Mouse (Mus musculus) heart, embryonic 13.5 days (tissue): ENCODE measurements around the gene Plcl1. TPM values are rescaled to one million over a fixed set of nuclear protein-coding genes. Genes with fewer than 3 reads are reported as not detected.

Experiments
- ATAC-seq: fragments of 200-750 bp; cut with Nextera tagmentation; 2 replicates; pipeline ENCODE4 v1.8.0; 2017; ENCODE audit warnings: moderate TSS enrichment; ENCODE audit not compliant: insufficient number of reproducible peaks, low FRiP score, low TSS enrichment; ENCODE audit errors: extremely low read depth
- H3K27ac ChIP-seq: fragments of 300-500 bp; sonication (generic); replicated peaks from 2 replicates; pipeline ENCODE4 v1.5.1; 2015; ENCODE audit warnings: moderate library complexity, mild to moderate bottlenecking, inconsistent platforms
- H3K27me3 ChIP-seq: fragments of 300-500 bp; sonication (generic); replicated peaks from 2 replicates; pipeline ENCODE4 v1.6.1; 2015; ENCODE audit warnings: mild to moderate bottlenecking, inconsistent platforms
- H3K36me3 ChIP-seq: fragments of 300-500 bp; sonication (generic); 2 replicates; pipeline ENCODE4 v1.6.1; 2015; ENCODE audit warnings: mild to moderate bottlenecking, inconsistent platforms
- H3K4me1 ChIP-seq: fragments of 300-500 bp; sonication (generic); 2 replicates; pipeline ENCODE4 v1.6.1; 2015; ENCODE audit warnings: inconsistent platforms
- H3K4me2 ChIP-seq: fragments of 300-500 bp; sonication (generic); 2 replicates; pipeline ENCODE4 v1.6.1; 2015; ENCODE audit warnings: inconsistent platforms, mild to moderate bottlenecking, moderate library complexity
- H3K4me3 ChIP-seq: fragments of 300-500 bp; sonication (generic); 2 replicates; pipeline ENCODE4 v1.5.1; 2015; ENCODE audit warnings: moderate library complexity, mild to moderate bottlenecking, inconsistent platforms
- H3K9ac ChIP-seq: fragments of 300-500 bp; sonication (generic); 2 replicates; pipeline ENCODE4 v1.6.1; 2015; ENCODE audit warnings: inconsistent platforms, mild to moderate bottlenecking, moderate library complexity
- H3K9me3 ChIP-seq: fragments of 300-500 bp; sonication (generic); 2 replicates; pipeline ENCODE4 v1.6.1; 2016; ENCODE audit warnings: inconsistent platforms
- whole genome bisulfite sequencing: fragments of 180-500 bp; shearing (Covaris S2); methylation state at CpG from one replicate; pipeline ENCODE4 v1.1.7; 2015; ENCODE audit warnings: mixed read lengths; 5-methylcytosine and 5-hydroxymethylcytosine counted together
- polyA plus RNA-seq: library from polyadenylated mRNA; unstranded; fragments of >200 nt; fragmentation: Nextera tagmentation; extraction: Ambion mirVana; gene quantifications from 2 replicates; pipeline ENCODE4 v1.2.1, GENCODE M21; 2015

The Plcl1 gene
- polyA plus RNA-seq, 1 experiment from 2014 or later: 0.67 TPM

- Histone ChIP-seq H3K4me2 (no peak overlapping the region), H3K4me3 (no peak overlapping the region), H3K4me1 (peaks cover 7% of the 10 kb centered on the region), H3K9me3 (no peaks in the 10 kb centered on the region), H3K9ac (no peak overlapping the region), H3K27ac (no peak overlapping the region), H3K27me3 (no peaks in the 10 kb centered on the region), H3K36me3 (no peaks in the 10 kb centered on the region)
- no peak for ATAC-seq
- WGBS: 62% methylated on average over 6 of the region's 6 CpGs
Measured at GRCm38 (mm10) chr1:55612759-55613328, 207.1 kb downstream of the Plcl1 start.

- peaks cover 14% of the 10 kb centered on the region for H3K4me1 ChIP-seq
- no peak for ATAC-seq
- WGBS: 82% methylated on average over 2 of the region's 2 CpGs
Measured at GRCm38 (mm10) chr1:55617857-55618256, 212.1 kb downstream of the Plcl1 start.

GRCm38 (mm10) chr1:55618617-55619286 is 213.0 kb downstream of the Plcl1 start:
- no peaks in the 10 kb centered on the region for H3K9me3 ChIP-seq
- 35% methylated on average over 7 of the region's 7 CpGs for WGBS
- H3K27ac ChIP-seq: no peak overlapping the region
- no peak for ATAC-seq
- no peak overlapping the region for H3K4me3 ChIP-seq
- H3K9ac ChIP-seq: no peak overlapping the region
- H3K36me3 ChIP-seq: no peaks in the 10 kb centered on the region
- no peaks in the 10 kb centered on the region for H3K27me3 ChIP-seq
- no peak overlapping the region for H3K4me2 ChIP-seq
- peaks cover 11% of the 10 kb centered on the region for H3K4me1 ChIP-seq

More at GRCm38 (mm10) chr1:55617857-55618256, 212.1 kb downstream of the Plcl1 start:
- no peaks in the 10 kb centered on the region for H3K36me3 ChIP-seq
- H3K9me3 ChIP-seq: no peaks in the 10 kb centered on the region
- no peak overlapping the region for H3K27ac ChIP-seq
- no peak overlapping the region for H3K4me2 ChIP-seq
- H3K4me3 ChIP-seq: no peak overlapping the region
- H3K27me3 ChIP-seq: no peaks in the 10 kb centered on the region
- no peak overlapping the region for H3K9ac ChIP-seq

GRCm38 (mm10) chr1:55631496-55631895 is 225.8 kb downstream of the Plcl1 start:
- 32% methylated on average over 1 of the region's 1 CpGs for WGBS
- no peaks in the 10 kb centered on the region for H3K9me3 ChIP-seq

GRCm38 (mm10) chr1:55632024-55632423 is 226.3 kb downstream of the Plcl1 start:
- Histone ChIP-seq H3K4me3 (no peak overlapping the region), H3K4me2 (no peak overlapping the region), H3K4me1 (no peaks in the 10 kb centered on the region), H3K9ac (no peak overlapping the region), H3K27me3 (no peaks in the 10 kb centered on the region), H3K27ac (no peak overlapping the region), H3K36me3 (no peaks in the 10 kb centered on the region), H3K9me3 (no peaks in the 10 kb centered on the region)
- 70% methylated on average over 2 of the region's 2 CpGs for WGBS
- no peak for ATAC-seq

More at GRCm38 (mm10) chr1:55631496-55631895, 225.8 kb downstream of the Plcl1 start:
- H3K27ac ChIP-seq: no peak overlapping the region
- no peak overlapping the region for H3K4me3 ChIP-seq
- H3K4me1 ChIP-seq: no peaks in the 10 kb centered on the region
- H3K4me2 ChIP-seq: no peak overlapping the region
- no peak overlapping the region for H3K9ac ChIP-seq
- H3K36me3 ChIP-seq: no peaks in the 10 kb centered on the region
- no peaks in the 10 kb centered on the region for H3K27me3 ChIP-seq
- ATAC-seq: no peak

GRCm38 (mm10) chr1:55633326-55633725 is 227.6 kb downstream of the Plcl1 start:
- 71% methylated on average over 4 of the region's 4 CpGs for WGBS
- no peak overlapping the region for H3K4me3 ChIP-seq
- no peaks in the 10 kb centered on the region for H3K27me3 ChIP-seq
- H3K9ac ChIP-seq: no peak overlapping the region
- no peak for ATAC-seq
- H3K27ac ChIP-seq: no peak overlapping the region
- H3K4me1 ChIP-seq: no peaks in the 10 kb centered on the region
- H3K4me2 ChIP-seq: no peak overlapping the region
- no peaks in the 10 kb centered on the region for H3K36me3 ChIP-seq
- no peaks in the 10 kb centered on the region for H3K9me3 ChIP-seq

- Histone ChIP-seq H3K27me3 (no peaks in the 10 kb centered on the region), H3K9ac (no peak overlapping the region), H3K4me2 (no peak overlapping the region), H3K36me3 (no peaks in the 10 kb centered on the region), H3K27ac (no peak overlapping the region), H3K4me3 (no peak overlapping the region), H3K9me3 (no peaks in the 10 kb centered on the region), H3K4me1 (no peaks in the 10 kb centered on the region)
- no peak for ATAC-seq
- WGBS: 63% methylated on average over 8 of the region's 8 CpGs
Measured at GRCm38 (mm10) chr1:55659518-55660210, 253.9 kb downstream of the Plcl1 start.

GRCm38 (mm10) chr1:55661381-55661780 is 255.7 kb downstream of the Plcl1 start:
- Histone ChIP-seq H3K4me3 (no peak overlapping the region), H3K4me1 (no peaks in the 10 kb centered on the region), H3K9ac (no peak overlapping the region), H3K36me3 (no peaks in the 10 kb centered on the region), H3K9me3 (no peaks in the 10 kb centered on the region), H3K4me2 (no peak overlapping the region), H3K27me3 (no peaks in the 10 kb centered on the region), H3K27ac (no peak overlapping the region)
- no peak for ATAC-seq
- 81% methylated on average over 2 of the region's 2 CpGs for WGBS

- no peak for ATAC-seq
- no peaks in the 10 kb centered on the region for H3K9me3 ChIP-seq
- H3K27me3 ChIP-seq: 0 out of 2 replicates have a peak, but pooled peaks cover 2% of the 10 kb centered on the region
- H3K4me2 ChIP-seq: no peak overlapping the region
- H3K4me1 ChIP-seq: peaks cover 6% of the 10 kb centered on the region
- no peak overlapping the region for H3K4me3 ChIP-seq
- WGBS: 56% methylated on average over 10 of the region's 10 CpGs
- H3K27ac ChIP-seq: no peak overlapping the region
- no peak overlapping the region for H3K9ac ChIP-seq
- H3K36me3 ChIP-seq: no peaks in the 10 kb centered on the region
Measured at GRCm38 (mm10) chr1:55665137-55665827, 259.6 kb downstream of the Plcl1 start.

- H3K27ac ChIP-seq: no peak overlapping the region
- no peak overlapping the region for H3K9ac ChIP-seq
- no peak overlapping the region for H3K4me3 ChIP-seq
- no peaks in the 10 kb centered on the region for H3K36me3 ChIP-seq
- 53% methylated on average over 11 of the region's 11 CpGs for WGBS
- no peak for ATAC-seq
- no peak overlapping the region for H3K4me2 ChIP-seq
- 0 out of 2 replicates have a peak, but pooled peaks cover 2% of the 10 kb centered on the region for H3K27me3 ChIP-seq
- H3K4me1 ChIP-seq: peaks cover 6% of the 10 kb centered on the region
- no peaks in the 10 kb centered on the region for H3K9me3 ChIP-seq
Measured at GRCm38 (mm10) chr1:55665828-55666673, 260.3 kb downstream of the Plcl1 start.
